Mouse (Mus musculus): Measurements from ENCODE around the gene Ccr1.

Gene Ccr1

DNA sequence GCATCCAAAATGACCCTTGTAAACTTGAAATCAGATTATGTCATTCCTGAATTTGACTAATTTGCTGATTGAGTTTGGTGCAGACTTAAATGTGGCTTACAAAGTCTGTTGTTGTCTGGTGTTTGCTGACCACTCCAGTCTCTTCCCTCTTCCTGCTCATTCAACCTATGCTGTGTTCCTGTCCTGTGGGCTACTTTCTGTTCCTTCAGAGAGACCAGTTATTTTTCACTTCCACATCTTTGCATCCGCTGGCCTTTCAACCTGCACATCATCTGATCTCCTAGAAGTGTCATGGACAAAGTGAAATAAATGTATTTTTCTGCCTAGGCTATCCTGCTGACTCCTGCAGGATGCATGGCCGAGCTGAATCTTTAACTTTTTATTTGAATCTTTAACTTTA, 14.9 kb downstream of the Ccr1 start:
- DNase-seq = no peak

DNA sequence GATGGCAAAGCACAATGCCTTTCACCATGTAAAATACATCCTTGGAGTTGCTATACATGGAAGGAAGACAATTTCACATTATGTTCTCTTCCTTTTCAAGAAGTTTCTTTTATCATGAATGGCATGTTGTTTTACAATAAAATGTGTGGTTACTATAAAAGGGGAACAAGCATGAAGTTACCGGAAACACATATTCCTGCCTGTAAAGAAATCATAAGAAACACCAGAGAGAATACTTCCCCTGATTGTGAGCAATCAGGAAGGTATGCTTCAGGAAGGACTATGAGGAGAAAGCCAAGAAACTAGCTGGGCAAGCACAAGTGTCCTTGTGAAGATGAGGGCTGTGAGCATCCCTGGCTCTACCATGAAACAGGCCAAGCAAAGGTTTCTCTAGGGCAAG, 17.3 kb downstream of the Ccr1 start:
- no peak for DNase-seq

DNA sequence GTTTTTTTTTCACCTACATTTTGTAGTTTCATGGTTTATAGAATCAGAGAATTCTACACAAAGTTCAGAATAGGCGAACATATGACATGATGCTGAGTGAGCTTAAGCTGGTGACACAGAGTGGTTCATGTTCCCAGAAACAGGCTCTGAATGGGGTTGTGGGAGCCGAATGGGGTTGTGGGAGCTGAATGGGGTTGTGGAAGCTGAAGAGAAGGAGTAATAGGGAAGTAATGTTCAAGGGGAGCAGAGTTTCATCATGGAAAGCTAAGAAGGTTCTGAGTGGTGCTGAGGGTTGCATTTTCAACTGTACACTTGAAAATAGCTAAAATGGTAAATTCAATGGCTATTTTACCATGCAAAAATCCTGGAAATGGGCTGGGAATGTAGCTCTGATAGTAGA, 19.1 kb downstream of the Ccr1 start:
- DNase-seq = no peak

DNA sequence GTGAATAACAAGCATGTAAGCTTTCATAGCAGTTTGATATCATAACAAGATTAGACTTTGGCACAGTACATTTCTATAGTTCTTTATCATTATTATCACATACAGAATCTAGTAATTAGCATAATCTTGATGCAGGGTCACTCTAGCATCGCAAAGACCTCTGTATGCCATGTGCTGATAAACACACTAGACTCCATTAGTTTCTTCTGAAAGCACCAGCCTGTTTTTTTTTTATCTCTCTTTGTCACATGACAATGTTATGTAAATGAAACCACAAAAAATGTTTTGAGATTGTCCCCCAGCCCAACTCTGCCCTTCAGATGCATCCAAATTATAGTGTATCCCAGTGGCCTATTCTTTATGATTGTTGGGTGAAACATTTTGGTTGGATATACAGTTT, 20.7 kb downstream of the Ccr1 start:
- no peak for DNase-seq

DNA sequence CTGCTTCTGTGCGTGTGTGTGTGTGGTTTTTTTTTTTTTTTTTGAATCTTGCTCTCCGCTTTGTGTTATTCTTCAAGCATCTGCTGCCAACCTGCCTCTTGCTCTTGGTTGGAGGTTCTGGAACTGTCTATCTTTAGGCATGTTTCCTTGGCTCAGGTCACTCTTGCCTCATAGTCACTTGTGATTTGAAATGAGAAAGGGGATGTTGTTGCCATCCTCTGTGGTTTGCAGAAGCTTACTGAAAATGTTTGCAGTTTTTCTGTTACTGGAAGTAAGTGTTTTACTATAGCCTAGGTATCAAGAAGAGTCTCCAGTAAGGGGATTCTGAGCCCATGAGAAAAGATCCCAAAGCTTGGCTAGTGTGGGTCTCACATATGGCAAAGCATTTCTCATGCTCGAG, 26.5 kb downstream of the Ccr1 start:
- no peak for DNase-seq

- no peak for DNase-seq
Measured at GRCm38 (mm10) chr9:123941316-123941715, 27.2 kb downstream of the Ccr1 start.

DNA sequence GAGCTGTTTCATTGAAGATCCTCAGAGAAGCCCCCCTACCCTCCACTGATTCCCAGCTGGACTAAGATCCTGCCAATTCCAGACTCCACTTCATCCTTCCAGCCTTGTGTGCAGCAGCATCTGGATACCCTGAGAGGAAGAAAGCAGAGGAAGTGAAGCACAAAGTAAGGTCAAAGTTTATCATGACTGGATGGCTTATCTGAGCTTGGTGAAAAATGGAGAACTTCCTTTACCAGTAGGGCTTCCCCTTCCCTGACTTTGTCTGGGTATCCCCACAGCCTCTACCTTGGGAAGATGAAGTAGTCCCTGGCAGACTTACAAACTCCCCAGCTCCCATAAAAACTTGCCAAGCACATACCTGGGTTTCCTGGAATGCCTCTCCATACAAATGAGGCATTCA, 27.9 kb downstream of the Ccr1 start:
- no peak for DNase-seq

GRCm38 (mm10) chr9:123940168-123940567, 28.3 kb downstream of the Ccr1 start:
- DNase-seq = no peak

GRCm38 (mm10) chr9:123937989-123938388, 30.5 kb downstream of the Ccr1 start:
- no peak for DNase-seq

DNA sequence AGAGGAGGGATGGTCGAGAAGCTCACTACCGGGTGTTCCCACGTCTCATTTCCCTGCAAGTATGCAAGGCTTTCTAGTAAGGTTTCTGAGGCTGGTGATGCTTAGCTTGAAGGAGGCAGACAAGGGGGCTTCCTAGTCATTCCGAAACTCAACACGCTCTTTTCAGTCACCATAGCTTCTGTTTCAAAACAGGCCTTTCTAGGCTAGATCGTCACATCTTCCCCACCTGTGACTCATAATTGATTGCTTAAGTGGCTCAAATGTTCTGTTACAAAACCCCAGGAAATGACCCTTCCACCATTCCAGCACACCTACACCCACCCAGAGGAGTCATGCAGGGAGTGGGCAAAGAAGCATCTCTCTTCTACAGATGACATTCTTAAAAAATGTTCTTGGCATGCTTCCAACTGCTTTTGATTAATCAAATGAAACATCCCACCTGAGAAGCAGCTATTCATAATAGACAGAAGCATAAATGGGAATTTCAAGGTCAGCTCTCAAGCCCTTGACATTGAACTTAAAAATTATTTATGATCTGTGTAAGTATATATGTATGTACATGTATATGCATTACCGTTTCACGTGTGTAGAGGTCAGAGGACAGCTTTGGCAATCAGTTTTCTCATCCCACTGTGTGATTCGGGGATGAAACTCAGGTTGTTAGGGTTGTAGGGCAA, 31.8 kb downstream of the Ccr1 start:
- DNase-seq = no peak

GRCm38 (mm10) chr9:123935776-123936175, 32.7 kb downstream of the Ccr1 start:
- no peak for DNase-seq

DNA sequence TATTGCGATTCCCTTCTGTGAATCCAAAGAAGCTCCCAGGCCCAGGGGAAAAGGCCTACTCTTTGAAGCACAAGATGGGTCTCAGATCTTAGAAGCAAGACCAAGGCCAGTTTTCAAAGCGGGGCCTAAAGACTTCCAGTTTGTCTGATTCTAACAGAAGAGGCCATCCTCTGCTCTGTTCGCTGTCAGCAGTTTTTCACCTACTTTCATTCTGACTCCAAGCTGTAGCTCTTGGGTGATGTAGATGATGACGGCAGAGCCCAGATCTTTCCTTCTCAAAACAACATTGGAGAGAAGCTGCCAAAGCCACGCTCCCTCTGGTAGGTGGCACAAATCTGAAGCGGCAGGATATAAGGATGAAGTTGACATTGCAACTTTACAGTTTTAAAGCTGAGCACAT, 33.1 kb downstream of the Ccr1 start:
- DNase-seq = no peak

DNA sequence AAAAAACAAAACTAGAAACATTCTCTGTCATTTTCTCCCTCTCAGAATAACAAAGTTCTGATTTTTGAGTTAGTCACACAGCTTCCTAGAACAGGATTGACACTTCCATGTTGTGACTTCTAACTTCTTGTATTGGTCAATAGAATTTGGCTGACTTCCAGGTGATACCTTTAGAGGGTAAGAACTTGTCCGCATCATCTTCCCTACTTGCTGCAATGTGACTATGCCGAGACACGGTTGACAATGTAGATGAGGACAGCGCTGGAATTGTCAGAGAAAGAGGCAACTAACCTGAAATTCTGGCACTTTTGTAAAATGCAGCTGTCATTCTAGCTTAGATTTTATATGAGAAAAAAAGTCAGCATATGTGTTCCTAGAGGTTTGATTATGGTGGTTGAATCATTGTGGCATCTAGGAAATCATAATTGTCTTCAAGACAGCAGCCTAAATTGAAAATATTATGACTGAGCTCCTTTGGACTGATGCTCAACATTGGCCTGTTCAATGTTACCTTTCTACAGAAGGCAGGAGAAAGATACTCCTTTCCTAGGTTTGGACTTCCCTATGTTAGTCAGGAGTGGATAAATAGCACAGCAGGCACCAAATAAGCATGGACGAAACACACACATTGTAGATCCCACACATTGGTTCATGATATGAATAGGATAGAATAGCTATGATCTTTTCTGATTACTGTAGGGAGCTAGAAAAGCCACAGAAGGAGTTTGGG, 34.6 kb downstream of the Ccr1 start:
- DNase-seq = no peak

DNA sequence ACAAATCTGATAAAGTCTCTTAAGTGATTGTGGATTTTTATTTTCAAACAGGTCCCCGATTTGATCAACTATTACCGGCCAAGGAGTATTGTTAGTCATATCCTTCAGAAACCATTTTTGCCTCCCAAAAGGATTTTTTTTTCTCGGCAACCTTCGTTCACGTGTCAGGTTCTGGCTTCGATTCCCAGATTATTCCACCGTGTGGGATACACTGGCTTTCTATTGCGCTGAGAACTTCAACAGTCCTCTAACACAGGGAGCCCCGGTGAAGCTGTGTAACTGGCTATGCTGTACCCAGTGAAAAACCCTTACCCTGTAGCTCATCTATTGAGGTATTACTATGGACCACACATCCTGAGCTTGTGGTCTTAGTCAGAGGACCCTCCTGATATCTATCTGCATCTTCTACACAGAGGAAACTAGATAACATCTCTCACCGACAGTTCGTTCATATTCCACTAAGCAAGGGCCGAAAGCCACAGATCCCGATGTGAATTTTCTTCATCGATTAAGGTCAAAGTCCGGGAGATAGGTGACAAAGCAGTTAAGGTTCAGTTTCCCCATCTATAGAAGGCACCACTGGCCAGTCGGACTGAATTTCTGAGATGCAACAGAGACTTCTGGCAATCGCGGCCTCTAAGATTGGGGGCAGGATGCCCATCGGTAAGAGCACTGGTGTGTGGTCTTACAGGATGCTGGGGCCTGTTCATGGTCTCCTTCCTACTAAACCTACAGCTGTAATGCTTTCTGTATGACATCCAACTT, 35.4 kb downstream of the Ccr1 start:
- no peak for DNase-seq

GRCm38 (mm10) chr9:123931761-123932700, 36.5 kb downstream of the Ccr1 start:
- DNase-seq = no peak

GRCm38 (mm10) chr9:123930926-123931325, 37.6 kb downstream of the Ccr1 start:
- no peak for DNase-seq

DNA sequence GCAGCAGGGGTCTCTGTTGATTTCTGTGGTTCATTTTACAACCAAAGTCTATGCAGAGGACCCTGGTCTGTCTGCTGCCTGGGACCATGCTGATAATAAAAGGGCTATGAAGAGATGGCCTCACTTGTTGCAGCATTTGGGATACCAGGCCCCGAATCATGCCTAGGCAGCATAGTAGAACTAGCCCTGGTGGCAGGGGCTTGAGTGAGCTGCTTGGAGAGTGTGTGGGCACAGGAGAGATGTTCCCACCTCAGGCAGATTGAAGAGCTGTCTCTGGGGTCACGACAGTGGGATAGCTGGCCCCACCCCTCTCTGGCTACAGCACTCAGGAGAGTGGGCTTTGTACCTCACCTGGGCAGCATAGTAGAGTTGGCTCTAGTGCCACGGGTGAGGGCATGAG, 38.0 kb downstream of the Ccr1 start:
- no peak for DNase-seq

DNA sequence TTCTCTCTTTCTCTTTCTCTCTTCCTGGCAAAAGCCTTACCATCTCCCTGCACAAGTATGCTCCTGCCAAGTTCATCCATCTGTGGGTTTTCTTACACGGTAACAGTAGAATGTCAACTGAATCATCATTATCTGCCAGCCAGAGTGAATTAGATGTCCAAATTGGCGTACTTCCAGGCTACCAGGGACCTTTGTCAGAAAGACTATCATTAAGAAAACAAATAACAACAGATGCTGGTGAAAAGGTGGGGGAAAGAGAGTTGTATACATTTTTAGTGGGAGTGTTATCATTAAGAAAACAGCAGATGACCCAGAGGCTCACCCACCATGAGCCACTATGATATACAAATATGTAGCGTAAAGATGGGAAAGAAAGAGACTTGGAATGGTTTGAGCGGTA, 38.6 kb downstream of the Ccr1 start:
- no peak for DNase-seq

DNA sequence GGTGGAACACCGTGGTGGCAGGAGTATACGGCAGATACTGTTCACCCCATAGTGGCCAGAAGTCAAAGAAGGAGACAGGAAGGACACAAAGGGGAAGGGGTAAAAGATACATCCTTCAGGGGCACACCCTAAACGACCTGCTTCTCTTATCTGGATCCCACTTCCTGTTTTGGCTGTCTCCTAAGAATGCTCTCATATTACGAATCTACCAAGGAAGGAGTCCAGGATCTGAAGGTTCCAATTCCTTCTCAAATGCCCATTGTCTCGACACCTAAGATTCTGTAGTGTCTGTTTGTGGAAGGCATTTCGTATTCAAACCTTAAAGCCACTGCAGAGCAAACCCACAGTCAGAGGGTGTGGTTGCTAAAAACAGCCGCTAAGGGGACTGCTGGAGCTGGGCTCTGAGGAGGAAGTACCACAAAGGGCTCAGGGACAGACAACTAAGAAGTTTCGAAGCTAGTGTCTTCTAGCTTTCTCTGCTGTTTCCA, 39.7 kb downstream of the Ccr1 start:
- peak; percentile 36 to 52 for DNase-seq

- DNase-seq = peak; percentile 64 to 71
Measured at GRCm38 (mm10) chr9:123928118-123928758, 40.3 kb downstream of the Ccr1 start.

DNA sequence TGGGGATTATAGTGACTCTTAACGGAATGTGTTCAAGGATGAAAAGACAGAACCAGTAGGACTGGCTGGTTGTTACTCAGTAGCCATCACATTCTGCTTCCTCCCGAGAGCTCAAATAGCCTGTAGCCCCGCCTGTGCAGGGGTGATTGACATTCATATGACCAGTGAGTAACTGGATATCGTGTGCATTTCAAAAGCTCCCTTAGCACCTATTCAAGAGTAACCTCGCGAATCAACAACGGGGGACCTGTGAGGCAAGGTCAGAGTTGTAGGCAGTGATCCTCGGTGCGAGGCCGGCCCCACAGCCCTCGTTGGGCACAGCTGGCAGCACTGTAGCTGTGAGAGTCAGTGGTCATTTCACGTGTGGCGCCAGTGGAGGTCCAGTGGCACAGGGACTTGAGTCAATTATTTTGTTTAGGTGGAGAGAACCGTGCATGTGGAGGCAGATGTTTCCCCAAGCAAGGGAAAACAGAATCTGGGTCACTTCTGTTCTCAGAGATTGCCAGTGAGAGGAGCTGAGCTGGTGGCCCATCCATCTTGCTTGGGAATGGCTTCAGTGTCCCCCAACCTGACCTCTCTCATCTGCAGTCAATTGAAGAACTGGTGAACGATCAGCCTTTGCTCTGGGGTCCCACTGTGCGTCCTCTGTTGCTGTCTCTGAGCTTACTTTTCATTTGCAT, 41.1 kb downstream of the Ccr1 start:
- DNase-seq = peak in 1 of 2 experiments; percentile 44
